Mouse (Mus musculus) brain, embryonic 14.5 days (tissue): Measurements from ENCODE around the gene Dapk2. TPM values are rescaled to one million over a fixed set of nuclear protein-coding genes. Genes with fewer than 3 reads are reported as not detected.
A peak's percentile ranks its signal among the peaks of the same experiment; 100 is the strongest.

Experiments
- DNase-seq: peaks from one replicate; pipeline ENCODE4 v3.0.0-alpha.2; 2011; ENCODE audit warnings: low read depth
- CTCF ChIP-seq: fragments of 200-500 bp; IDR thresholded peaks from 2 replicates; pipeline ENCODE4 v1.5.1; 2012; ENCODE audit warnings: inconsistent platforms, mild to moderate bottlenecking, moderate library complexity, borderline replicate concordance; ENCODE audit not compliant: insufficient read depth, insufficient read length; ENCODE audit errors: extremely low read depth
- POLR2A ChIP-seq: fragments of 200-500 bp; IDR thresholded peaks from 2 replicates; pipeline ENCODE4 v1.6.1; 2012; ENCODE audit warnings: mild to moderate bottlenecking, inconsistent platforms, borderline replicate concordance; ENCODE audit not compliant: poor library complexity, insufficient read depth, insufficient read length, severe bottlenecking; ENCODE audit errors: extremely low read depth
- polyA plus RNA-seq: library from polyadenylated mRNA; depleted of rRNA; stranded (reverse); fragments of >200 nt; gene quantifications from 2 replicates; pipeline ENCODE4 v1.2.3, GENCODE M21; 2012; rRNA removed

The Dapk2 gene
- 1.0 and 1.1 TPM in 2 replicates for polyA plus RNA-seq

DNA sequence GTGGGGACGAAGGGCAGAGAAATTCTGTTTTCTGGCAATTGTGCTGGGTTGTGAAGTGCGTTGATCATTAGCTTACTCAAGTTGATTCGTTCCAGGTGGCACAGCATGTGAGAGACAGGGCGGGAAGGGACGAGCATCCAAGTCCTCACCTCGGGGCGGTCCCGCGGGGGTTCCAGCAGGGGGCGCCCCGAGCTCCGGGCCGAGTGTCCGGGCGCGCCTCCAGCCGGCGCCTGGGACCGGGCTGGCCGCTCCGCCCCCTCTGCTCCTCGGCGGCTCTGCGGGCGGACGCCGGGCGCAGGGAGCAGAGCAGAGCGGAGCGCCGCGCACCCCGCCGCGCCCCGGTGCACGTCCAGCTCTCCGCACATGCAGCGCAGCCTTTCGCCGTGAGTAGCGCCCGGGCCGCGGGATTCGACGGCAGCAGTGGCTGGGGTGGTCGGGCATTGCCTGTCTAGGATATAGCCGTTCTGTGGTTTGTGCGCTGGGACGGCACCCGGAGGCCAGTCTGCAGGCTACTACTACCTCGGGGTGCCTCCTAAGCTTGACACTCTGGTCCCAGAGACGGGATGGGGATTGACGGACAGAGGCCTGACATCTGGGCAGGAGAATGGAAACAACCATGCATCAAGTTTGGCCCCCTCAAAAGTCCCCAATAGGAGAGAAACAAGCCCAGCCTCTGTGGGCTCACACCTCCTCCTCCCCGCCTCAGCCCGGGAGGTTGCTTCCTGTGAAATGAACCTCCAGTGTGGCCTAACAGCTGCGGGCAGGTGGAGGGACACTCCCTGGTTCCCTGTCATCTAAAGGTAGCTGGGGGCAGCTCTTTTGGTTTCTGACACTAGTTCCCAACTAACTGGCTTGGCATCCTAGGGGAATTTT, at the start of gene Dapk2:
TSS of gene Dapk2 (plus strand) at position 266 of the 873 bp plus-strand sequence.
- TF ChIP-seq CTCF (peak; percentile 61), POLR2A (no peak)
- DNase-seq = peak; percentile 69

GRCm38 (mm10) chr9:66109574-66109973, 48.4 kb upstream of the Dapk2 start:
- no peak for TF ChIP-seq POLR2A
- TF ChIP-seq CTCF = no peak
- no peak for DNase-seq

DNA sequence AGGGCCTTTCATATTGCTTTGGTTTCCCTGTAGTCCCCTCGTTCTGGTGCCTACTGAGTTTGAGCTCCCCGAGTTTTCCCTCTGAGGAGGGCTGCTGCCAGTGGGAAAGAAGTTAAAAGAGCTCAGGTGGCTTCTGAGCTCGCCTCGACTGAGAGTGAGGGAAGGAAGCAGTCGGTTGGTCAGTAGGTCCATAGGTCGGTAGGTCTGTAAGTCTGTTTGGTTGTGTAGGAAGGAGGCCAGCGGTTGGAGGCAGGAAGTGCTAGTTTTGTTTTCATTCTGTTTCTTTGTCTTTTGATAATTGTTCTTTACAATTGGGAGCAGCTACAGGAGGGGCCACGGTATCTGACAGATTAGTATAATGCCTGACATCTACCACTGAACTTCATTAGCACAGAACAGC, 47.9 kb upstream of the Dapk2 start:
- DNase-seq = no peak
- TF ChIP-seq POLR2A (no peak), CTCF (no peak)

DNA sequence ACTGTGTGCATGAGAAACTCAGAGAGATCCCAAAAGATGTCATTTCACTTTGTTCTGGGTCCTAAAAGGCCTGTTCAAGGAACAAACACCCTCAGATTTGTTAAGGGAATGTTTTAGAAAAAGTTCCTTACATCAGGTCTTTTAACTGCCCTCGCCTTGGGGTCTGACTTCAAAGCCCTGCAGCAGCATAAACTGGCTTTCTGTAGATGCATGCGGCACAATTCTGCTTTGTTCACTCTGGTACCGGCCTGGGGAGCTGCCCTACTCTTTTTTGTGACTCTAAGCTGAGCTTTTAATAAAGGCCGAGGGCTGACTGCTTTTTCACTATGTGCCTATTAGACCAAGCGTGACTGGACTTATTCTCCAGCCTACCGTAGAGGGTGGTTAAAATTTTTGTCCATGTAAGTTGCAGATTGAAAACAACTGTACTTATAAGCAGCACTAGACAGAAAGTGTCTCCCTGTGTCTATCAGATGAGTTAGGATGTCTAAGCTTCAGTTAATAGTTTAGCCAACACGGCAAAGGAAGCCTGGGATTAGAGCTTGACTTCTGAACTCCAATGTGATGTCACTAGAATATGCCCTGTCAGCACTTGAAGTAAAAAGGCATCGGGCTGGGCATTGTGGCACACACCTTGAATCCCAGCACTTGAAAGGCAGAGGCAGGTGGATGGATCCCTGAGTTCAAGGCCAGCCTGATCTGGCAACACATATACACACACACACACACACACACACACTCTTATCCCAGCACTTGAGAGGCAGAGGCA, 47.2 kb upstream of the Dapk2 start:
- no peak for TF ChIP-seq CTCF

GRCm38 (mm10) chr9:66114341-66114740, 43.7 kb upstream of the Dapk2 start:
- no peak for TF ChIP-seq CTCF
- DNase-seq = no peak

More for the DNA sequence above, 47.2 kb upstream of the Dapk2 start:
- DNase-seq = peak; percentile 73

- TF ChIP-seq CTCF (no peak), POLR2A (no peak)
- peak; percentile 24 for DNase-seq
Observed at GRCm38 (mm10) chr9:66116890-66117289, 41.1 kb upstream of the Dapk2 start.

GRCm38 (mm10) chr9:66119498-66119897, 38.5 kb upstream of the Dapk2 start:
- no peak for DNase-seq
- TF ChIP-seq CTCF = no peak
- no peak for TF ChIP-seq POLR2A

DNA sequence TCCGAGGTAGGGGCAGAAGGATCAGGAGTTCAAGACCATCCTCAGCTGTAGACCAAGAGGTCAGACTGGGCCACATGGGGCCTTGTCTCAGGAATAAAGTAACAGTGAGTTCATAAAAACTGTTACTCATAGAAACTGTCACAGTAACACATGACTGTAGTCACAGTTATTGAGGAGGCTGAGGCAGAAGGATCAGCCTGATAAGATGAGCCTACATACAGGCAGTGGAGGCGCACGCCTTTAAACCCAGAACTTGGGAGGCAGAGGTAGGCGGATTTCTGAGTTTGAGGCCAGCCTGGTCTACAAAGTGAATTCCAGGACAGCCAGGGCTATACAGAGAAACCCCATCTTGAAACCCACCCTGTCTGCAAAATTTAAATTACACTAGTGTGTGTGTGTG, 37.9 kb upstream of the Dapk2 start:
- TF ChIP-seq POLR2A = no peak
- TF ChIP-seq CTCF = no peak
- no peak for DNase-seq

DNA sequence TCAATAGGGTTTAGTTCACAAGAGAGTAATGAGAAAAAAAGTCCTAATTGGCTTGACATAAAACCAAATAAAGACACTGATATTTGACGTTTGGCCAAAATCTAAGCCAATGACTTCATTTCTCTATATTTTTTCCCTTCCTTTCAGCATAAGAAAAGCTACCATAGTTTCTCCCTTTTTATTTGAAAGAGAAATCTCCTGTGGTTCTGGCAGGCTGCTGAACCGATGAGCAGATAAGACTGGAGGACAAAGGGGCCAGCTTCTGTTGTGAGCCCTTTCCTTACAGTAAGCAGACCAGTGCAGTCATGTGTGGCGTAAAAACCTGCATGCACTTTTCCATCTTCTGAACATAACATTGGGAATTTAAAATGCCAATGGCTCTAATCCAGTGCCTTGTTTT, 37.1 kb upstream of the Dapk2 start:
- peak; percentile 28 for DNase-seq
- no peak for TF ChIP-seq POLR2A
- no peak for TF ChIP-seq CTCF

DNA sequence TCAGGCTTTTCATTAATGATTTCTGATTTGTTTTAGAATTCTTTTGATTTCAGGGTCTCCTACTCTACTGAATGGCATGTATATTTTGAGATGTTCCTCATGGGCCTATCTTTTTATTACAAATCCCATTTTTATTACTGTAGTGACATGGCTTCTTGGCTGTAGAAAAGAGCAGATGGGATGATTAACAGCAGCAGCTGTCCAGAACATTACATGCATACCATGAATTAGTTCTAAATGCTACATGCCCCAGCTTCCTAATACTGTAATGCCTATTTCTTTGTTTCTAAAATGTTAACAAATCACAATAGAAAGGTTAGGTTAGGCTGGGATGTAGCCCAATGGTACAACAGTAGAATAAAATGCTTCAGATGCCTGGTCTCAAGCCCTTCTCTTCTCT, 36.6 kb upstream of the Dapk2 start:
- DNase-seq = peak; percentile 56

GRCm38 (mm10) chr9:66123648-66124047, 34.4 kb upstream of the Dapk2 start:
- TF ChIP-seq CTCF (no peak), POLR2A (no peak)
- DNase-seq = no peak

More for the DNA sequence above, 36.6 kb upstream of the Dapk2 start:
- TF ChIP-seq CTCF (no peak), POLR2A (no peak)
